Mouse (Mus musculus): ENCODE data around the gene Cox4i2. TPM values are rescaled to one million over a fixed set of nuclear protein-coding genes. Genes with fewer than 3 reads are reported as not detected.

The Cox4i2 gene
- polyA plus RNA-seq, 1 experiment from 2014 or later = 14.3 TPM

GRCm38 (mm10) chr2:152806037-152806436, 52.1 kb downstream of the Cox4i2 start:
- Histone ChIP-seq H3K4me1 (peaks cover 22% of the 10 kb centered on the region), H3K4me2 (replicated peaks) (no peak overlapping the region), H3K36me3 (no peaks in the 10 kb centered on the region), H3K4me3 (no peak overlapping the region), H3K27ac (peak overlapping the region; percentile 13; the same call in 1 of the 2 replicates), H3K27me3 (no peaks in the 10 kb centered on the region), H3K9me3 (no peaks in the 10 kb centered on the region), H3K9ac (no peak overlapping the region)
- 84% methylated on average over 2 of the region's 2 CpGs for WGBS
- no peak; the same call in 1 of the 2 replicates for ATAC-seq (ENCODE audit: insufficient number of reproducible peaks, insufficient read depth, low FRiP score, low TSS enrichment)

GRCm38 (mm10) chr2:152808178-152808577, 54.2 kb downstream of the Cox4i2 start:
- H3K4me1 ChIP-seq = peaks cover 22% of the 10 kb centered on the region
- WGBS = 89% methylated on average over 3 of the region's 3 CpGs
- no peak overlapping the region for H3K4me2 ChIP-seq (replicated peaks)
- H3K27me3 ChIP-seq = no peaks in the 10 kb centered on the region
- 0 out of 2 replicates have a peak, but pooled peaks cover 4% of the 10 kb centered on the region for H3K36me3 ChIP-seq
- no peak overlapping the region for H3K4me3 ChIP-seq
- no peak for ATAC-seq (ENCODE audit: insufficient number of reproducible peaks, insufficient read depth, low FRiP score, low TSS enrichment)
- H3K27ac ChIP-seq = no peak overlapping the region
- no peak overlapping the region for H3K9ac ChIP-seq
- no peaks in the 10 kb centered on the region for H3K9me3 ChIP-seq

GRCm38 (mm10) chr2:152810158-152810941, 56.4 kb downstream of the Cox4i2 start:
- WGBS = 79% methylated on average over 5 of the region's 5 CpGs
- Histone ChIP-seq H3K9me3 (no peaks in the 10 kb centered on the region), H3K4me3 (no peak overlapping the region), H3K9ac (no peak overlapping the region), H3K4me1 (peaks cover 9% of the 10 kb centered on the region), H3K4me2 (replicated peaks) (no peak overlapping the region), H3K27me3 (no peaks in the 10 kb centered on the region), H3K27ac (no peak overlapping the region), H3K36me3 (0 out of 2 replicates have a peak, but pooled peaks cover 4% of the 10 kb centered on the region)
- no peak for ATAC-seq (ENCODE audit: insufficient number of reproducible peaks, insufficient read depth, low FRiP score, low TSS enrichment)

GRCm38 (mm10) chr2:152811336-152812165, 57.6 kb downstream of the Cox4i2 start:
- no peak overlapping the region for H3K4me3 ChIP-seq
- H3K9me3 ChIP-seq = no peaks in the 10 kb centered on the region
- H3K9ac ChIP-seq = no peak overlapping the region
- H3K4me2 ChIP-seq (replicated peaks) = no peak overlapping the region
- H3K36me3 ChIP-seq = 0 out of 2 replicates have a peak, but pooled peaks cover 4% of the 10 kb centered on the region
- 0 out of 2 replicates have a peak, but pooled peaks have one; percentile 66 for ATAC-seq (ENCODE audit: insufficient number of reproducible peaks, insufficient read depth, low FRiP score, low TSS enrichment)
- H3K4me1 ChIP-seq = no peaks in the 10 kb centered on the region; the same call in 1 of the 2 replicates
- 39% methylated on average over 3 of the region's 3 CpGs for WGBS
- no peak overlapping the region for H3K27ac ChIP-seq
- H3K27me3 ChIP-seq = no peaks in the 10 kb centered on the region

- H3K27ac ChIP-seq = no peak overlapping the region
- 88% methylated on average over 1 of the region's 1 CpGs for WGBS
- peaks cover 8% of the 10 kb centered on the region for H3K4me1 ChIP-seq
- H3K4me3 ChIP-seq = no peak overlapping the region
- H3K27me3 ChIP-seq = no peaks in the 10 kb centered on the region
- no peaks in the 10 kb centered on the region for H3K9me3 ChIP-seq
- no peak overlapping the region for H3K4me2 ChIP-seq (replicated peaks)
- H3K36me3 ChIP-seq = 0 out of 2 replicates have a peak, but pooled peaks cover 4% of the 10 kb centered on the region
- no peak overlapping the region for H3K9ac ChIP-seq
- ATAC-seq (ENCODE audit: insufficient number of reproducible peaks, insufficient read depth, low FRiP score, low TSS enrichment) = no peak
Observed at GRCm38 (mm10) chr2:152813232-152813631, 59.3 kb downstream of the Cox4i2 start.

- no peak overlapping the region for H3K27ac ChIP-seq
- 84% methylated on average over 6 of the region's 6 CpGs for WGBS
- H3K9ac ChIP-seq = no peak overlapping the region
- peaks cover 12% of the 10 kb centered on the region for H3K36me3 ChIP-seq
- ATAC-seq (ENCODE audit: insufficient number of reproducible peaks, insufficient read depth, low FRiP score, low TSS enrichment) = no peak
- H3K9me3 ChIP-seq = no peaks in the 10 kb centered on the region
- no peaks in the 10 kb centered on the region for H3K27me3 ChIP-seq
- H3K4me1 ChIP-seq = peaks cover 11% of the 10 kb centered on the region
- H3K4me2 ChIP-seq (replicated peaks) = no peak overlapping the region
- H3K4me3 ChIP-seq = no peak overlapping the region
Observed at GRCm38 (mm10) chr2:152814213-152814874, 60.4 kb downstream of the Cox4i2 start.

Small RNA genes lying within 50 kb of the gene (microRNA-seq; reads per million reads assigned to microRNA genes)
- gene Gm23802 = not detected

Other genes with a start within 250 kb of the Cox4i2 start
- not detected in 2 replicates for gene Defb26, start 242.5 kb upstream of the Cox4i2 start, polyA plus RNA-seq (2016; fragmentation: Nextera tagmentation; extraction: Ambion mirVana)
- gene Defb28, start 235.9 kb upstream of the Cox4i2 start, polyA plus RNA-seq (2016; fragmentation: Nextera tagmentation; extraction: Ambion mirVana) = not detected in 2 replicates
- not detected in 2 replicates for gene Defb29, start 214.1 kb upstream of the Cox4i2 start, polyA plus RNA-seq (2016; fragmentation: Nextera tagmentation; extraction: Ambion mirVana)
- gene Gm17416, start 184.8 kb upstream of the Cox4i2 start, polyA plus RNA-seq (2016; fragmentation: Nextera tagmentation; extraction: Ambion mirVana) = not detected in 2 replicates
- not detected in 2 replicates for gene Defb21, start 181.4 kb upstream of the Cox4i2 start, polyA plus RNA-seq (2016; fragmentation: Nextera tagmentation; extraction: Ambion mirVana)
- gene Defb19, start 173.9 kb upstream of the Cox4i2 start, polyA plus RNA-seq (2016; fragmentation: Nextera tagmentation; extraction: Ambion mirVana) = not detected in 2 replicates
- gene Defb45, start 154.8 kb upstream of the Cox4i2 start, polyA plus RNA-seq (2016; fragmentation: Nextera tagmentation; extraction: Ambion mirVana) = not detected in 2 replicates
- gene Defb36, start 149.8 kb upstream of the Cox4i2 start, polyA plus RNA-seq (2016; fragmentation: Nextera tagmentation; extraction: Ambion mirVana) = not detected in 2 replicates
- gene Defb25, start 131.1 kb upstream of the Cox4i2 start, polyA plus RNA-seq (2016; fragmentation: Nextera tagmentation; extraction: Ambion mirVana) = not detected in 2 replicates
- 1.1 and 1.6 TPM in 2 replicates for gene Rem1, start 127.2 kb upstream of the Cox4i2 start, polyA plus RNA-seq (2016; fragmentation: Nextera tagmentation; extraction: Ambion mirVana)
- 129 and 131 TPM in 2 replicates for gene H13, start 84.7 kb upstream of the Cox4i2 start, polyA plus RNA-seq (2016; fragmentation: Nextera tagmentation; extraction: Ambion mirVana)
- gene Mcts2, start 67.1 kb upstream of the Cox4i2 start, polyA plus RNA-seq (2016; fragmentation: Nextera tagmentation; extraction: Ambion mirVana) = 36.4 and 38.9 TPM in 2 replicates
- gene Id1, start 17.9 kb upstream of the Cox4i2 start, polyA plus RNA-seq (2016; fragmentation: Nextera tagmentation; extraction: Ambion mirVana) = 168 and 170 TPM in 2 replicates
- gene Bcl2l1, start 77.6 kb downstream of the Cox4i2 start, polyA plus RNA-seq (2016; fragmentation: Nextera tagmentation; extraction: Ambion mirVana) = 104 and 105 TPM in 2 replicates
- 92.4 and 106 TPM in 2 replicates for gene Tpx2, start 93.8 kb downstream of the Cox4i2 start, polyA plus RNA-seq (2016; fragmentation: Nextera tagmentation; extraction: Ambion mirVana)
- 0.06 TPM in 1 of 2 replicates, not detected in the other for gene Mylk2, start 157.2 kb downstream of the Cox4i2 start, polyA plus RNA-seq (2016; fragmentation: Nextera tagmentation; extraction: Ambion mirVana)
- gene Foxs1, start 179.0 kb downstream of the Cox4i2 start, polyA plus RNA-seq (2016; fragmentation: Nextera tagmentation; extraction: Ambion mirVana) = 0.80 and 0.84 TPM in 2 replicates
- gene Dusp15, start 197.5 kb downstream of the Cox4i2 start, polyA plus RNA-seq (2016; fragmentation: Nextera tagmentation; extraction: Ambion mirVana) = 0.90 and 1.4 TPM in 2 replicates
- 0.50 and 0.97 TPM in 2 replicates for gene Ttll9, start 208.3 kb downstream of the Cox4i2 start, polyA plus RNA-seq (2016; fragmentation: Nextera tagmentation; extraction: Ambion mirVana)

Data from embryonic facial prominence, embryonic 12.5 days (tissue).